Mouse (Mus musculus) limb, embryonic 10.5 days (tissue): ENCODE results near the gene Smpd4. TPM values are rescaled to one million over a fixed set of nuclear protein-coding genes. Genes with fewer than 3 reads are reported as not detected.
A peak's percentile ranks its signal among the peaks of the same experiment; 100 is the strongest.

Experiments used
- DNase-seq: peaks from one replicate; pipeline ENCODE4 v3.0.0-alpha.2; 2017; ENCODE audit warnings: low spot score
- H3K27ac ChIP-seq: fragments of 300-500 bp; sonication (generic); 2 replicates; pipeline ENCODE4 v1.5.1; 2016; ENCODE audit warnings: mild to moderate bottlenecking
- H3K27me3 ChIP-seq: fragments of 300-500 bp; sonication (generic); 2 replicates; pipeline ENCODE4 v1.6.1; 2016; ENCODE audit warnings: low read depth, mild to moderate bottlenecking; ENCODE audit not compliant: poor library complexity, severe bottlenecking
- H3K36me3 ChIP-seq: fragments of 300-500 bp; sonication (generic); 2 replicates; pipeline ENCODE4 v1.6.1; 2016; ENCODE audit warnings: mild to moderate bottlenecking, moderate library complexity
- H3K4me1 ChIP-seq: fragments of 300-500 bp; sonication (generic); 2 replicates; pipeline ENCODE4 v1.6.1; 2016
- H3K4me3 ChIP-seq: fragments of 300-500 bp; sonication (generic); 2 replicates; pipeline ENCODE4 v1.5.1; 2016; ENCODE audit warnings: mild to moderate bottlenecking, moderate library complexity
- H3K9me3 ChIP-seq: fragments of 300-500 bp; sonication (generic); replicated peaks from 2 replicates; pipeline ENCODE4 v1.6.1; 2016; ENCODE audit warnings: mild to moderate bottlenecking
- WGBS: fragments of 180-500 bp; shearing (Covaris S2); methylation state at CpG from one replicate; pipeline ENCODE4 v1.1.7; 2016; 5-methylcytosine and 5-hydroxymethylcytosine counted together
- polyA plus RNA-seq: library from polyadenylated mRNA; unstranded; fragments of >200 nt; fragmentation: Nextera tagmentation; extraction: Ambion mirVana; gene quantifications from 2 replicates; pipeline ENCODE4 v1.2.1, GENCODE M21; 2016

The Smpd4 gene
- polyA plus RNA-seq, 1 experiment from 2014 or later = 74.3 TPM

- peaks cover 69% of the 10 kb centered on the region for H3K36me3 ChIP-seq
- no peak overlapping the region for H3K4me3 ChIP-seq
- H3K9me3 ChIP-seq = no peaks in the 10 kb centered on the region
- H3K4me1 ChIP-seq = peaks cover 13% of the 10 kb centered on the region
- 90% methylated on average over 8 of the region's 8 CpGs for WGBS
- no peak for DNase-seq
- H3K27me3 ChIP-seq = no peaks in the 10 kb centered on the region
- H3K27ac ChIP-seq = no peak overlapping the region
Measured at GRCm38 (mm10) chr16:17642311-17642710, 23.2 kb downstream of the Smpd4 start.

- Histone ChIP-seq H3K4me1 (peaks cover 14% of the 10 kb centered on the region), H3K9me3 (no peaks in the 10 kb centered on the region), H3K27me3 (no peaks in the 10 kb centered on the region), H3K27ac (no peak overlapping the region), H3K36me3 (peaks cover 68% of the 10 kb centered on the region), H3K4me3 (no peak overlapping the region)
- no peak for DNase-seq
- 93% methylated on average over 4 of the region's 4 CpGs for whole genome bisulfite sequencing
Measured at GRCm38 (mm10) chr16:17643437-17643990, 24.4 kb downstream of the Smpd4 start.

- Histone ChIP-seq H3K9me3 (no peaks in the 10 kb centered on the region), H3K27me3 (no peaks in the 10 kb centered on the region), H3K36me3 (peaks cover 66% of the 10 kb centered on the region), H3K27ac (peak within 1 kb of the TSS; percentile 84), H3K4me3 (peak within 1 kb of the TSS; percentile 70), H3K4me1 (peaks cover 14% of the 10 kb centered on the region)
- DNase-seq = peak; percentile 89
- WGBS = 3% methylated on average over 65 of the region's 65 CpGs
Measured at GRCm38 (mm10) chr16:17646310-17647114, 27.4 kb downstream of the Smpd4 start, which contains the start of gene Ccdc74a. TSS of gene Ccdc74a (plus strand) at chr16:17646470.

- DNase-seq = no peak
- H3K27ac ChIP-seq = peak overlapping the region; percentile 84; the same call in 1 of the 2 replicates
- 19% methylated on average over 1 of the region's 1 CpGs for WGBS
- no peaks in the 10 kb centered on the region for H3K9me3 ChIP-seq
- H3K4me1 ChIP-seq = peaks cover 14% of the 10 kb centered on the region
- no peaks in the 10 kb centered on the region for H3K27me3 ChIP-seq
- peaks cover 68% of the 10 kb centered on the region for H3K36me3 ChIP-seq
- H3K4me3 ChIP-seq = peak overlapping the region; percentile 70
Measured at GRCm38 (mm10) chr16:17647156-17647555, 28.0 kb downstream of the Smpd4 start.

DNA sequence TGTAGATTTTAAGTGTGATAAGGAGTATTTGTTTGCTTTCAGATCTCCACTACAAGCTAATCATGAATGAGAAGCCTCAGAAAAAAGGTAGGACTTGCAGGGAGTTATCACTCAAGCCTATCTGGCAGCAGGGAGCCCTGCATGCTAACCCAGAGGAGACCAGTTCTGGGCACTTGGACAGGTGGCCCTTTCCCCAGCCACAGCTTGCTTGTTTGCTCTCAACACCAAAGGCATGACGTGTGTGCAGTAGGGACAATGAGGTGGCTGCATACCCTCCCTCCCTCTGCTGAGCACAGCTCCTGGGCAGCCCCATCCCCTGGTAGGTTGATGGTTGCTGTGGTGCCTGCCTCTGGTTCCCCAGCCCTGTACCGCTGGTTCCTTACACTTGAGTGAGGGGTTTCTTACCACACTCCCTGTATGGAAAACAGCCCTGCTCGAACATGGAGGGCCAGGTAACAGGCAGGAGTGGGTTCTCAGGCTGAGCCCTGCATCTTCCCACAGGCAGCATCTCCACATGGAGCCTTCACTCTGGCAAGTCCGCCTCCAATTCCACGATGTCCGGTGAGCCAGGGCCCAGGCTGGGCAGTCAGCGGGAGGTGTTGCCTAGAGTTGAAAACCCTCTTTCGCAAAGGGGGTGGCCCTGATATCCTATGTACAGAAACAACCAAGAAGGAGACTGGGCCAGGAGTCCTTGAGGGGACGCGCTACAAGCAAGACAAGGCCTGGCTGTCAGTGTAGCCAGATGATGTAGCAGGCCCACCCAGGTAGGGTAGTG lies 28.6 kb downstream of the Smpd4 start:
- H3K4me1 ChIP-seq = peaks cover 14% of the 10 kb centered on the region
- H3K27ac ChIP-seq = no peak overlapping the region
- no peak overlapping the region for H3K4me3 ChIP-seq
- no peaks in the 10 kb centered on the region for H3K27me3 ChIP-seq
- no peak for DNase-seq
- WGBS = 88% methylated on average over 10 of the region's 10 CpGs
- no peaks in the 10 kb centered on the region for H3K9me3 ChIP-seq
- H3K36me3 ChIP-seq = peaks cover 68% of the 10 kb centered on the region

GRCm38 (mm10) chr16:17649925-17650605 lies 30.9 kb downstream of the Smpd4 start:
- Histone ChIP-seq H3K27ac (no peak overlapping the region), H3K27me3 (no peaks in the 10 kb centered on the region), H3K4me1 (peaks cover 14% of the 10 kb centered on the region), H3K36me3 (peaks cover 74% of the 10 kb centered on the region), H3K4me3 (no peak overlapping the region), H3K9me3 (no peaks in the 10 kb centered on the region)
- WGBS = 87% methylated on average over 16 of the region's 16 CpGs
- DNase-seq = no peak

- peaks cover 14% of the 10 kb centered on the region for H3K4me1 ChIP-seq
- H3K27ac ChIP-seq = no peak overlapping the region
- WGBS = 97% methylated on average over 1 of the region's 1 CpGs
- no peak for DNase-seq
- H3K27me3 ChIP-seq = no peaks in the 10 kb centered on the region
- H3K9me3 ChIP-seq = no peaks in the 10 kb centered on the region
- no peak overlapping the region for H3K4me3 ChIP-seq
- H3K36me3 ChIP-seq = peaks cover 81% of the 10 kb centered on the region
Measured at GRCm38 (mm10) chr16:17650711-17651110, 31.6 kb downstream of the Smpd4 start.

DNA sequence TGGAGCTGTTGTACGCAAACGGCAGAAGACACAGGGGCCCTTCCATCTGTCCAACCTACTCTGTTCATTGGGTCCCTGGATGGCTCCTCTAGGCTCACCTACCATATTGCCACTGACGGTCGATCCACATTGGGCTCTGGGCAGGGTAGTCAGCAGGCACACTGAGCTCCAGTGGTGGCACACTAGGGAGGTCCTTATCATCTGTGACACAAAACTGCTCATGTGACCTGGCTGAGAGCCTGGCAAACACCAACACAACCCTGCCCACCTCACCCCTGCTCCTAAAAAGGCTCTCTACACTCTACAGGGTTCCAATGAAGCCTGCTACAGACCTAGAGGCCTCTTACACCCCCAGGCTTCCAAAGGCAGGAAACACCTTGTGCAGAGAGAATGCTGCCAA lies 33.5 kb downstream of the Smpd4 start:
- Histone ChIP-seq H3K4me1 (no peaks in the 10 kb centered on the region), H3K9me3 (no peaks in the 10 kb centered on the region), H3K27ac (no peak overlapping the region), H3K36me3 (peaks cover 96% of the 10 kb centered on the region), H3K27me3 (no peaks in the 10 kb centered on the region), H3K4me3 (no peak overlapping the region)
- 94% methylated on average over 4 of the region's 4 CpGs for WGBS
- no peak for DNase-seq

- Histone ChIP-seq H3K4me3 (no peak overlapping the region), H3K27me3 (no peaks in the 10 kb centered on the region), H3K36me3 (peaks cover 97% of the 10 kb centered on the region), H3K27ac (no peak overlapping the region), H3K4me1 (no peaks in the 10 kb centered on the region), H3K9me3 (no peaks in the 10 kb centered on the region)
- no peak for DNase-seq
- 92% methylated on average over 5 of the region's 5 CpGs for WGBS
Measured at GRCm38 (mm10) chr16:17653601-17654000, 34.4 kb downstream of the Smpd4 start.

- Histone ChIP-seq H3K4me3 (no peak overlapping the region), H3K27me3 (no peaks in the 10 kb centered on the region), H3K4me1 (no peaks in the 10 kb centered on the region), H3K27ac (no peak overlapping the region), H3K9me3 (no peaks in the 10 kb centered on the region), H3K36me3 (peaks cover 95% of the 10 kb centered on the region)
- 91% methylated on average over 4 of the region's 4 CpGs for WGBS
- no peak for DNase-seq
Measured at GRCm38 (mm10) chr16:17654188-17654795, 35.1 kb downstream of the Smpd4 start.

- no peak for DNase-seq
- Histone ChIP-seq H3K9me3 (no peaks in the 10 kb centered on the region), H3K4me1 (no peaks in the 10 kb centered on the region), H3K27me3 (no peaks in the 10 kb centered on the region), H3K36me3 (peaks cover 95% of the 10 kb centered on the region), H3K27ac (no peak overlapping the region), H3K4me3 (no peak overlapping the region)
- WGBS = 94% methylated on average over 5 of the region's 5 CpGs
Measured at GRCm38 (mm10) chr16:17656212-17656871, 37.2 kb downstream of the Smpd4 start.

- no peaks in the 10 kb centered on the region for H3K27me3 ChIP-seq
- H3K4me3 ChIP-seq = no peak overlapping the region
- no peaks in the 10 kb centered on the region for H3K9me3 ChIP-seq
- H3K4me1 ChIP-seq = no peaks in the 10 kb centered on the region
- no peak for DNase-seq
- H3K27ac ChIP-seq = no peak overlapping the region
- peaks cover 90% of the 10 kb centered on the region for H3K36me3 ChIP-seq
Measured at GRCm38 (mm10) chr16:17665568-17665967, 46.4 kb downstream of the Smpd4 start.
